Comparison of ENCODE assay signal across 8 mouse cellular contexts in genomic region chr14:49173290-49174135, GRCm38 (mm10). TPM values are rescaled to one million over a fixed set of nuclear protein-coding genes. Genes with fewer than 3 reads are reported as not detected.
A peak's percentile ranks its signal among the peaks of the same experiment; 100 is the strongest.
DNase-seq lines count a peak whose midpoint lies in the region; ATAC-seq lines count a peak whose summit lies in the region.

No protein-coding gene starts in this region.

- peak overlapping the region; percentile 90 for H3K4me2 ChIP-seq in embryonic facial prominence, embryonic 13.5 days

- H3K9me3 ChIP-seq in embryonic facial prominence, embryonic 13.5 days: no peaks in the 10 kb centered on the region
- H3K9me3 ChIP-seq in midbrain, embryonic 10.5 days (replicated peaks): no peaks in the 10 kb centered on the region

- H3K36me3 ChIP-seq in embryonic facial prominence, embryonic 13.5 days: 0 out of 2 replicates have a peak, but pooled peaks cover 2% of the 10 kb centered on the region
- H3K36me3 ChIP-seq in midbrain, embryonic 10.5 days: peaks cover 32% of the 10 kb centered on the region

- WGBS in embryonic facial prominence, embryonic 13.5 days: 45% methylated on average over 16 of the region's 16 CpGs
- 64% methylated on average over 16 of the region's 16 CpGs for WGBS in midbrain, embryonic 10.5 days

- peak overlapping the region; percentile 97 for H3K9ac ChIP-seq in embryonic facial prominence, embryonic 13.5 days

- H3K4me1 ChIP-seq in embryonic facial prominence, embryonic 13.5 days: peaks cover 20% of the 10 kb centered on the region
- H3K4me1 ChIP-seq in midbrain, embryonic 10.5 days: peaks cover 41% of the 10 kb centered on the region

- no peak for ATAC-seq in embryonic facial prominence, embryonic 13.5 days (ENCODE audit: insufficient number of reproducible peaks, insufficient read depth, low FRiP score, low TSS enrichment, low read depth)

- peak overlapping the region; percentile 97 for H3K4me3 ChIP-seq in embryonic facial prominence, embryonic 13.5 days
- peak overlapping the region; percentile 99 for H3K4me3 ChIP-seq in midbrain, embryonic 10.5 days

- H3K27ac ChIP-seq in embryonic facial prominence, embryonic 13.5 days: no peak overlapping the region
- peak overlapping the region; percentile 96 for H3K27ac ChIP-seq in midbrain, embryonic 10.5 days (replicated peaks)

- peak; percentile 11 to 14 for DNase-seq in cerebellum, postnatal 25 days
- DNase-seq in cerebellum, postnatal 4 days (ENCODE audit: low spot score in 2 of 2): no peak
- DNase-seq in A20 (ENCODE audit: low read depth, low spot score): peak; percentile 51
- DNase-seq in induced T-regulatory cell, adult 2 months (ENCODE audit: low read depth): peak; percentile 62
- DNase-seq in midbrain, embryonic 10.5 days (ENCODE audit: low spot score): no peak
- no peak for DNase-seq in urinary bladder, postnatal 25 days (ENCODE audit: low spot score)
- no peak for DNase-seq in gastrocnemius, postnatal 25 days

- H3K27me3 ChIP-seq in embryonic facial prominence, embryonic 13.5 days: no peaks in the 10 kb centered on the region
- no peaks in the 10 kb centered on the region for H3K27me3 ChIP-seq in midbrain, embryonic 10.5 days (ENCODE audit: low read depth, poor library complexity, severe bottlenecking)

RNA-seq across cellular contexts. Expression of gene Naa30, which starts 1.5 kb away (rescaled TPM):
- 10.8 and 11.1 TPM in 2 replicates for polyA plus RNA-seq in embryonic facial prominence, embryonic 13.5 days (2015; fragmentation: Nextera tagmentation; extraction: Ambion mirVana)
- polyA plus RNA-seq in midbrain, embryonic 10.5 days (2016; fragmentation: Nextera tagmentation; extraction: Ambion mirVana): 10.4 and 11.1 TPM in 2 replicates
- 10 to 100 TPM; 16.3 to 18.3 TPM for total RNA-seq in gastrocnemius, postnatal 25 days (2021)

Comparison
In these comparisons a context has a peak if more than half of its experiments do, and no peak if none do; other contexts are left out.
1. DNase-seq: peak in cerebellum, postnatal 25 days (2 of 2), A20 (single experiment) and induced T-regulatory cell, adult 2 months (single experiment); none in cerebellum, postnatal 4 days (0 of 2), midbrain, embryonic 10.5 days (single experiment), urinary bladder, postnatal 25 days (single experiment) and gastrocnemius, postnatal 25 days (single experiment).